Mouse (Mus musculus): ENCODE data around the gene Klf6. TPM values are rescaled to one million over a fixed set of nuclear protein-coding genes. Genes with fewer than 3 reads are reported as not detected.

Klf6 gene
- total and polyA plus RNA-seq, 3 experiments: 6.6 to 21.0 (median 15.8) TPM

GRCm38 (mm10) chr13:5837174-5837777, 24.0 kb upstream of the Klf6 start:
- H3K4me2 ChIP-seq (ENCODE audit: insufficient read depth, low read depth, poor library complexity, severe bottlenecking): no peak overlapping the region

GRCm38 (mm10) chr13:5841418-5841817, 19.9 kb upstream of the Klf6 start:
- TF ChIP-seq POLR2AphosphoS2 (IDR thresholded peaks at IDR 0.05; ENCODE audit: low read depth, low read length): no peak
- TF ChIP-seq POLR2A (IDR thresholded peaks at IDR 0.05; ENCODE audit: low read depth, low read length): no peak
- Histone ChIP-seq H3K9me3 (replicated peaks; ENCODE audit: low read length) (no peaks in the 10 kb centered on the region), H3K27me3 (replicated peaks) (no peaks in the 10 kb centered on the region), H3K36me3 (replicated peaks in 1 of 2; ENCODE audit: control insufficient read depth in 1 of 2, insufficient read depth in 1 of 2, low read length in 1 of 2) (no peaks in the 10 kb centered on the region), H3K4me2 (ENCODE audit: insufficient read depth, low read depth, poor library complexity, severe bottlenecking) (no peak overlapping the region), H3K79me2 (replicated peaks; ENCODE audit: control insufficient read depth, extremely low read depth, insufficient read depth, poor library complexity, severe bottlenecking) (no peaks in the 10 kb centered on the region), H3K27ac (ENCODE audit: insufficient read depth, low read depth) (no peak overlapping the region), H3K9ac (ENCODE audit: insufficient read depth, low read depth) (no peak overlapping the region), H3K4me1 (ENCODE audit: control insufficient read depth in 1 of 2, insufficient read depth in 2 of 2) (peaks cover 5 to 27% of the 10 kb centered on the region in 2 experiments; a peak in 3 of 4 replicates), H3K4me3 (replicated peaks in 1 of 3; ENCODE audit: low read depth in 2 of 3, low read length in 2 of 3, poor library complexity in 1 of 3) (no peak overlapping the region)
- dilution Hi-C loops (cut with MboI; ENCODE audit: extremely low pct_ligation_motif_present, extremely low pct_unique_long_range_greater_than_20kb, low sequenced_read_pairs) (no loop called here), in situ Hi-C loops (cut with MboI; ENCODE audit: low pct_ligation_motif_present, low pct_unique_long_range_greater_than_20kb, low sequenced_read_pairs) (loop anchor here (10.0 kb wide), 1 partner anchor 57 kb away; no protein-coding TSS in a partner anchor)
- DNase-seq (ENCODE audit: extremely low read depth): no peak

More at GRCm38 (mm10) chr13:5837174-5837777, 24.0 kb upstream of the Klf6 start:
- Histone ChIP-seq H3K9me3 (replicated peaks; ENCODE audit: low read length) (no peaks in the 10 kb centered on the region), H3K79me2 (replicated peaks; ENCODE audit: control insufficient read depth, extremely low read depth, insufficient read depth, poor library complexity, severe bottlenecking) (no peaks in the 10 kb centered on the region), H3K27ac (ENCODE audit: insufficient read depth, low read depth) (no peak overlapping the region), H3K4me3 (replicated peaks in 1 of 3; ENCODE audit: low read depth in 2 of 3, low read length in 2 of 3, poor library complexity in 1 of 3) (no peak overlapping the region), H3K4me1 (ENCODE audit: control insufficient read depth in 1 of 2, insufficient read depth in 2 of 2) (peaks cover 0 to 7% of the 10 kb centered on the region in 2 experiments; a peak in 2 of 4 replicates), H3K9ac (ENCODE audit: insufficient read depth, low read depth) (no peak overlapping the region), H3K36me3 (replicated peaks in 1 of 2; ENCODE audit: control insufficient read depth in 1 of 2, insufficient read depth in 1 of 2, low read length in 1 of 2) (no peaks in the 10 kb centered on the region), H3K27me3 (replicated peaks) (no peaks in the 10 kb centered on the region)
- dilution Hi-C loops (cut with MboI; ENCODE audit: extremely low pct_ligation_motif_present, extremely low pct_unique_long_range_greater_than_20kb, low sequenced_read_pairs) (no loop called here), in situ Hi-C loops (cut with MboI; ENCODE audit: low pct_ligation_motif_present, low pct_unique_long_range_greater_than_20kb, low sequenced_read_pairs) (no loop called here)
- DNase-seq (ENCODE audit: extremely low read depth): peak; percentile 49
- no peak for TF ChIP-seq CTCF (conservative IDR thresholded peaks at IDR 0.05 in 1 of 2, IDR thresholded peaks at IDR 0.05 in 1 of 2; ENCODE audit: low read depth in 2 of 2, low read length in 2 of 2)
- no peak for TF ChIP-seq BHLHE40 (IDR thresholded peaks at IDR 0.05; ENCODE audit: low read depth, low read length)
- no peak for TF ChIP-seq ZC3H11A (IDR thresholded peaks at IDR 0.05; ENCODE audit: low read depth, low read length)
- no peak for TF ChIP-seq SMC3 (IDR thresholded peaks at IDR 0.05; ENCODE audit: low read depth, low read length)
- TF ChIP-seq SIN3A (IDR thresholded peaks at IDR 0.05; ENCODE audit: low read length): no peak
- TF ChIP-seq MYC (IDR thresholded peaks at IDR 0.05; ENCODE audit: low read depth, low read length): 0 out of 2 replicates have a peak, but pooled peaks have one; percentile 24
- TF ChIP-seq ZMIZ1 (IDR thresholded peaks at IDR 0.05; ENCODE audit: low read depth, low read length): no peak
- 0 out of 2 replicates have a peak, but pooled peaks have one; percentile 9 for TF ChIP-seq EP300 (IDR thresholded peaks at IDR 0.05; ENCODE audit: low read length)
- no peak for TF ChIP-seq TBP (conservative IDR thresholded peaks at IDR 0.05; ENCODE audit: low read depth, low read length)
- no peak; the same call in 1 of the 2 replicates for TF ChIP-seq JUND (conservative IDR thresholded peaks at IDR 0.05; ENCODE audit: low read depth, low read length)
- no peak for TF ChIP-seq NELFE (IDR thresholded peaks at IDR 0.05; ENCODE audit: low read depth, low read length)
- no peak for TF ChIP-seq IRF4 (IDR thresholded peaks at IDR 0.05; ENCODE audit: low read depth, low read length)
- TF ChIP-seq POLR2AphosphoS2 (IDR thresholded peaks at IDR 0.05; ENCODE audit: low read depth, low read length): no peak
- TF ChIP-seq MXI1 (IDR thresholded peaks at IDR 0.05; ENCODE audit: low read depth, low read length): no peak
- TF ChIP-seq ETS1 (conservative IDR thresholded peaks at IDR 0.05; ENCODE audit: low read depth, low read length): no peak
- no peak for TF ChIP-seq MAFK (IDR thresholded peaks at IDR 0.05; ENCODE audit: insufficient replicate concordance, low read length)
